Mouse (Mus musculus) left cerebral cortex, adult 18-20 months (tissue): ENCODE results near the gene Upf3a. TPM values are rescaled to one million over a fixed set of nuclear protein-coding genes. Genes with fewer than 3 reads are reported as not detected.
"Not testable (repeated sequence)": the region's sequence is repeated elsewhere in the genome, so short reads cannot be mapped to it uniquely, and the experiment has no call there.

Experiments used
- DNase-seq, 2 experiments: peaks; one replicate each; pipeline ENCODE4 v3.0.0; 2021 to 2022; ENCODE audit warnings: low spot score in 2 of 2, mixed read lengths in 1 of 2
- total RNA-seq, 2 experiments: library from RNA; stranded (reverse); gene quantifications; 2 replicates each; pipeline ENCODE4 v1.2.3; 2021

Upf3a gene
- total RNA-seq, 2 experiments from 2014 or later, result 32.6 to 34.0 TPM

DNA sequence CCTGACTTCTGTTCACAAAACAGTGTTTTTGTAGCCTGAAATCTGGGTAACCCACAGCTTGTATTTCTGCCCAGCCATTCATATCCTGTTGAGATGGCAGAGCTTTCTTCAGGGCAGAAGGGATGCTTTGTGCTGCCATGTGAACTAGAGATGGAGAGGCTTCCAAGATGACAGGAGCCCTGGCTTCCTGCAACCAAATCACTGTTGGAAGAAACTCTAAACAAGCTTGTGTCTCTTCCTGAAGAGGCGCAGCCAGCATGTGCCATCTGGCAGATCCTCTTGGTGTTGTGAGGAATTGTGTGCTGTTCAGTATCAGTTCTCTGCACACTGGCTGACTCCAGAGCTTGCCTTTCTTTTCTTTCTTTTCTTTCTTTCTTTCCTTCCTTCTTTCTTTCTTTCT lies 57.9 kb downstream of the Upf3a start:
- not testable (repeated sequence) for DNase-seq

Other genes with a start within 250 kb of the Upf3a start
- not detected for gene 1700029H14Rik, start 223.2 kb upstream of the Upf3a start, total RNA-seq
- 10 to 100 TPM; 65.6 to 72.9 TPM for gene Rasa3, start 108.0 kb upstream of the Upf3a start, total RNA-seq
- gene Cfap97d2, start 79.7 kb upstream of the Upf3a start, total RNA-seq, result 1 to 10 TPM; 1.3 TPM
- 10 to 100 TPM; 46.3 to 47.7 TPM for gene Cdc16, start 27.9 kb upstream of the Upf3a start, total RNA-seq
- gene AF366264, start 52.8 kb downstream of the Upf3a start, total RNA-seq, result not detected
- gene Champ1, start 84.0 kb downstream of the Upf3a start, total RNA-seq, result 10 to 100 TPM; 30.2 to 33.4 TPM
- gene Coprs, start 104.7 kb downstream of the Upf3a start, total RNA-seq, result 10 to 100 TPM; 37.7 to 44.1 TPM